Mouse (Mus musculus) heart, embryonic 16.5 days (tissue): ENCODE measurements at regions not wholly inside any gene's neighbourhood (a gene's known extent, or its start where the extent isn't known, plus 50 kb on each side); places are given as distances from the start of the nearest gene placed in this dataset.

Source experiments
- ATAC-seq: fragments of 200-750 bp; cut with Nextera tagmentation; replicated peaks from 2 replicates; pipeline ENCODE4 v1.8.0; 2017; ENCODE audit warnings: moderate number of reproducible peaks; ENCODE audit not compliant: insufficient read depth, low FRiP score; ENCODE audit errors: extremely low read depth
- H3K27ac ChIP-seq: fragments of 300-500 bp; sonication (generic); 2 replicates; pipeline ENCODE4 v1.5.1; 2014; ENCODE audit warnings: mild to moderate bottlenecking, low read length, control low read depth, moderate library complexity
- H3K27me3 ChIP-seq: fragments of 300-500 bp; sonication (generic); 2 replicates; pipeline ENCODE4 v1.6.1; 2014; ENCODE audit warnings: low read length, mixed read lengths; ENCODE audit not compliant: control insufficient read depth, insufficient read depth
- H3K36me3 ChIP-seq: fragments of 300-500 bp; sonication (generic); 2 replicates; pipeline ENCODE4 v1.6.1; 2014; ENCODE audit not compliant: control insufficient read depth, insufficient read depth
- H3K4me1 ChIP-seq: fragments of 300-500 bp; sonication (generic); 2 replicates; pipeline ENCODE4 v1.6.1; 2014; ENCODE audit warnings: low read length, mixed read lengths; ENCODE audit not compliant: control insufficient read depth, insufficient read depth
- H3K4me2 ChIP-seq: fragments of 300-500 bp; sonication (generic); 2 replicates; pipeline ENCODE4 v1.6.1; 2014; ENCODE audit warnings: low read depth, mild to moderate bottlenecking, control low read depth, low read length
- H3K4me3 ChIP-seq: fragments of 300-500 bp; sonication (generic); 2 replicates; pipeline ENCODE4 v1.5.1; 2014; ENCODE audit warnings: mild to moderate bottlenecking, control low read depth, low read length
- H3K9ac ChIP-seq: fragments of 300-500 bp; sonication (generic); 2 replicates; pipeline ENCODE4 v1.6.1; 2014; ENCODE audit warnings: low read length, control low read depth
- H3K9me3 ChIP-seq: fragments of 300-500 bp; sonication (generic); replicated peaks from 2 replicates; pipeline ENCODE4 v1.6.1; 2016; ENCODE audit warnings: low read length; ENCODE audit not compliant: control insufficient read depth
- WGBS: fragments of 180-500 bp; shearing (Covaris S2); extraction: QIAGEN DNeasy Blood & Tissue Kit; methylation state at CpG from one replicate; pipeline ENCODE4 v1.1.7; 2014; 5-methylcytosine and 5-hydroxymethylcytosine counted together

DNA sequence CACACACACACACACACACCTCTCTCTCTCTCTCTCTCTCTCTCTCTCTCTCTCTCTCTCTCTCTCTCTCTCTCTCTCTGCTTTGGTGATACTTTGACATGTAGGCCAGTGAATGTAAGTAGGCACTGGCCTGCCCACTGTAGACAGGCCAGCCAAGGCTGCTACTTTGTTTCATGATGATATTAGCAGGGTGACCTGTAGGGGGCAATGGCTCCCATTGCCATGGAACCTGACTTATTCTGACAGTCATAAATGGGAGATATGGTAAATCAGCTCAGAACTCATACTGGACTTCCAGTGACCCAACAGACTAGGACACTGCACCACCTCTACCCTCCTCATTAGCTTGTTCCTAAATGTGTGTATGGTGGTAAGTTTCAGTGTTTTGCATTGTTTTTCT is 235.0 kb upstream of the Gm10192 start:
- H3K27me3 ChIP-seq: no peaks in the 10 kb centered on the region
- H3K4me1 ChIP-seq: no peaks in the 10 kb centered on the region
- H3K9ac ChIP-seq: no peak overlapping the region
- no peaks in the 10 kb centered on the region for H3K36me3 ChIP-seq
- no peaks in the 10 kb centered on the region for H3K9me3 ChIP-seq
- no peak overlapping the region for H3K27ac ChIP-seq
- H3K4me2 ChIP-seq: no peak overlapping the region
- ATAC-seq: no peak
- no peak overlapping the region for H3K4me3 ChIP-seq

DNA sequence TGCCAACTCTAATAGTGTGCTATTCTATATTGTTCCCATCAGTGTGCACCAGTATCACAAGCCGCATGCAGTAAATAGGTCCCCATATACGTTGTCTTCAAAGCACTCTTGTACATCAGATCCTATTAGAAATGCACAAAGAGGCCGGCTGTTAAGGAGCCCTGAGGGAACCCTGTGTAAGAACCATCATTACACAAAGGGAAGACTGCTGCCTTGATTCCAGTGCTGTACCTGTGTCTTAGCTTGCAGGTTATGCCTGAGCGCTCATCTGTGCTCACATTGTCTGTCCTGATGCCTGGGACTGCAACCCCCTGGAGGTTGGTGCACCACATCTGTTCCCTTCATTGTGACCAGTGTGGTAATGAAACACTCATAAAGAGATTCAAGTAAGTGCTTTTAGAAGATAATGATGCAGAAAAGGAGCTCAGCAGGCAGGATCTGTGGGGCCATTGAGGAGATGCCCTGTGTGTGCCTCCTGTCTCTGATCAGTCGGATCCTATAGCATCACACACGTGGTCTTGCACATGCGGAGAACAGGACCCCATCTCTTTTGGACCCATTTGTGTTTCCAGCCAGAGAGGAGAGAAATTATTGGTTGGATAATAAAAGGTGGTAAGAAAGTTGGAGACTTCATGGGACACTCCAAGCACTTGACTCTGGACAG is 225.8 kb upstream of the Gm10192 start:
- no peak overlapping the region for H3K27ac ChIP-seq
- ATAC-seq: no peak
- H3K4me3 ChIP-seq: no peak overlapping the region
- H3K9me3 ChIP-seq: no peaks in the 10 kb centered on the region
- no peaks in the 10 kb centered on the region for H3K4me1 ChIP-seq
- H3K4me2 ChIP-seq: no peak overlapping the region
- no peak overlapping the region for H3K9ac ChIP-seq
- H3K27me3 ChIP-seq: no peaks in the 10 kb centered on the region
- H3K36me3 ChIP-seq: no peaks in the 10 kb centered on the region
- WGBS: 85% methylated on average over 7 of the region's 7 CpGs

DNA sequence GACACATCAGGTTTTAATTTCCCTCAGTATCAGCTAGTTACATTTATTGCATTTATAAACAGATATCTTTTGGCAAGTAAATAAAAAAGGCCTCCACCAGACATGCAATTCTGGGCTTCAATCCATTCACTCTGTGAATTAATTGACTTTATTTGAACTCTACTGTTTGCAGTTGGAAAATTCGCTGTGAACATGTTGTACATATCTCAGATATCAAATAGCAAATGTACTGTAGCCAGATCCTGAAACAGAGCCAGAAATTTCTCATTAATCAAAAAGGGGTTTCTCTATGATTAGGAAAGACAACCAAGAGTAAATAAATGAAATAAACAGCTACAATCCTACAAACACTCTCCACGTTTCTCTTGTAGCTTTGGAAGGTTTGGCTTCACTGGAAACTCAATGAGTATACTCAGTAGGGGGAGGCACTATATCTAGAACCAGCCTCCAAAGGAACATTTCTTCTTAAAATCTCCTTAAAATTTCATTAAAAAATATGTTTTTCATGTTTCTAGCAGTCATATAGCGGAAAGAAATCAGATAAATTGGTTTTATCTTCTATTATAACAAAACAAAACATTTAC is 211.8 kb upstream of the Gm10192 start:
- ATAC-seq: no peak
- 67% methylated on average over 3 of the region's 3 CpGs for WGBS
- Histone ChIP-seq H3K9me3 (no peaks in the 10 kb centered on the region), H3K4me1 (no peaks in the 10 kb centered on the region), H3K36me3 (no peaks in the 10 kb centered on the region), H3K4me2 (no peak overlapping the region), H3K27me3 (no peaks in the 10 kb centered on the region), H3K27ac (no peak overlapping the region), H3K9ac (no peak overlapping the region), H3K4me3 (no peak overlapping the region)

DNA sequence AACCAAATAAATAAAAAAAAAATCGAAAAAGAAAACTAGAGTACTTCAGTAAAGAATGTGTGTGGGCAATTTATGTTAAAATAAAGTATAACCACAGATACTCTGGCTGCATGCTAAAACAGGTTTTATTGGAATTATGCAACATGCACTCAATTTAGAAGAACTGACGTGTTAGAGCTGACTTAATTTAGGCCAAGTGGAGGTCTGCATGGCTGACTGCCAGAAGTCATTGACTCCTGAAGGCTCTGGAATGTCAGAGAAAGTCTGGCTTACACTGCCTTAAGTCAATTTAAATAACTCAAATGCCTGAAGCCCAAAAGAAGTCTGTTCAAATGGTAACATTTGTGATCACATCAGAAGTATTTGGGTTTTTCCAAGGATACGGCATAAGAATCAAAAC is 198.1 kb upstream of the Gm10192 start:
- 0 out of 2 replicates have a peak, but pooled peaks cover 3% of the 10 kb centered on the region for H3K4me1 ChIP-seq
- no peaks in the 10 kb centered on the region for H3K36me3 ChIP-seq
- no peak overlapping the region for H3K4me2 ChIP-seq
- H3K4me3 ChIP-seq: no peak overlapping the region
- WGBS: 38% methylated on average over 3 of the region's 3 CpGs
- no peak overlapping the region for H3K27ac ChIP-seq
- no peaks in the 10 kb centered on the region for H3K27me3 ChIP-seq
- H3K9me3 ChIP-seq: no peaks in the 10 kb centered on the region
- ATAC-seq: no peak
- no peak overlapping the region for H3K9ac ChIP-seq

DNA sequence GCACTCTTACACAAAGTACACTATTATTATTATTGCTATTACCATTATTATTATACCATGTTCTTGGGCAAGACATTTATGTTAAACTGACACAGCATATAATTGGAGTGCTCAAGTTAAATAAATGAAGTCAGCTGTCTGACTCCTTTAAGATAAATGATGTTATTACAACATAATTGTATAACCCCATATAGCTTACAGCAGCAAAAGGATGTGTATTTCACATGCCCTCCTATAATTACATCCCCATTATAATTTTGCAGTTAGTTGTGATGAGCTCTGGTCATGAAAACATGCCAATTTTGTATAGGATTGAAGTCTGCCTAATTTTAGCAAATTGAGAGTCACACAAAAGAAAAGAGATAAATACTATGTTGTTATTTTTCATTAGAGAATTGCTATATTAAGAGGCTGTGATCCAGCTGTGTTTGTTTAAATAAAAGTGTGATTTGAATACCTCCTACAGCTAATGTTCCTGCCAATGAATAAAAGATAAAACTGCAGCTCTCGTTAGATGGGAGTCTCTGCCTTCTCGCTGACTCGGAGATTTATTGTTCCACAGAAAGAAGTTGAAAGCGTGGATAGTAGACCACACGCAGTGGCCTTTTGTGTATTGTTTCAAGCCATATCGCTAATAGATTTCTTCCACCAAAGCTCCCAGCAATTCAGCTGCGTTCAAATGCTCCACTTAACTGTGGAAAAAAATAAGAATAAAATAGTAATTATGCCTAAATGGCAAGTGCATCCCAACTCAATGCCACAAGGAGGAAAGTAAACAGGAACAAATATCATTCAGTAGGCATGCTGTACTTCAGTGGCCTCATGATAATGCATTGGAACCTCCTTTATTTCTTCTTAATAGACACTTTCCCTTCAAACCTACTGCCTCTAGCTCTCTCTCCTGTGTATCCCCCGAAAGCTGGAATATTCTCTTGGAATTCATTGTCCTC is 194.9 kb upstream of the Gm10192 start:
- H3K9me3 ChIP-seq: no peaks in the 10 kb centered on the region
- H3K27ac ChIP-seq: no peak overlapping the region
- no peak for ATAC-seq
- no peaks in the 10 kb centered on the region for H3K36me3 ChIP-seq
- H3K9ac ChIP-seq: no peak overlapping the region
- no peak overlapping the region for H3K4me2 ChIP-seq
- no peaks in the 10 kb centered on the region for H3K27me3 ChIP-seq
- 0 out of 2 replicates have a peak, but pooled peaks cover 3% of the 10 kb centered on the region for H3K4me1 ChIP-seq
- H3K4me3 ChIP-seq: no peak overlapping the region
- WGBS: 66% methylated on average over 8 of the region's 8 CpGs

DNA sequence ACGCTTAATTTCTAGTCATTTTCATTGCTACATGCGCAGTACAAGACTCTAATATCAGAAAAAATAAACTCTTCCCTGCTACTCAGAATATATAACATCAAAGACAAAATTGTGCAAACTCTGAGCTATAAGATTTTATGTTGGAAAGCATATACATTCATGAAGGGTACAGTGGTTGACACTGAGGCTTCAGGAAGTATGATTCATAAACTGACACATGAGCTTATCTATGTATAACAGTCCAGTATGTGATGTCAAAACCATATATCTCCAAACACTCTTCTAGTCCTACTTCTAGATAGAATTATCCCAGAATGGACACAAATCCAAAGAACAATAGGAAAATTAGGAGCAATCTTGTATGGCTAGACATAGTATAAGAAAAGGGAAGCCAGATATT is 177.5 kb upstream of the Gm10192 start:
- WGBS: 81% methylated on average over 2 of the region's 2 CpGs
- Histone ChIP-seq H3K4me1 (0 out of 2 replicates have a peak, but pooled peaks cover 3% of the 10 kb centered on the region), H3K9ac (no peak overlapping the region), H3K4me3 (no peak overlapping the region), H3K9me3 (no peaks in the 10 kb centered on the region), H3K4me2 (no peak overlapping the region), H3K36me3 (no peaks in the 10 kb centered on the region), H3K27ac (no peak overlapping the region), H3K27me3 (no peaks in the 10 kb centered on the region)
- no peak for ATAC-seq

DNA sequence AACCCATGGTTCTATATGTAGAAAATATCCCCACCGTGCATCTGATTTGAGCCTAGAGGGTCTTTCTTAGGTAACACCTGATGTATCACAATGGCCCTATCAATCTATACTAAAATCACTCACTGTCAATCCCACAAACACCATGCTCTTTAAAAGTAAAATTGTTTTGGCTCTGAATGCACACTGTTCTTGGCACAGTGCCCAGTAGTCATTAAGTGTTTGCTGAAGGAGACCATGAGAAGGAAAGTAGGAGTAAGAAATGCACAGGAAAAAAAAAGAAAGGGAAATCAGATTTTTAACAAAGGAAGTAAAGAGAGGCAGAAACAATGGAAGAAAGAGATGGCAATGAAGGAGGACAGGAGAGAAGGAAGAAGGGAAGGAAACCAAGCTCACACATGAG is 175.0 kb upstream of the Gm10192 start:
- H3K4me3 ChIP-seq: no peak overlapping the region
- no peak overlapping the region for H3K27ac ChIP-seq
- ATAC-seq: no peak
- H3K9ac ChIP-seq: no peak overlapping the region
- H3K36me3 ChIP-seq: no peaks in the 10 kb centered on the region
- H3K27me3 ChIP-seq: no peaks in the 10 kb centered on the region
- H3K4me2 ChIP-seq: no peak overlapping the region
- WGBS: 40% methylated on average over 1 of the region's 1 CpGs
- H3K4me1 ChIP-seq: 0 out of 2 replicates have a peak, but pooled peaks cover 3% of the 10 kb centered on the region
- no peaks in the 10 kb centered on the region for H3K9me3 ChIP-seq

DNA sequence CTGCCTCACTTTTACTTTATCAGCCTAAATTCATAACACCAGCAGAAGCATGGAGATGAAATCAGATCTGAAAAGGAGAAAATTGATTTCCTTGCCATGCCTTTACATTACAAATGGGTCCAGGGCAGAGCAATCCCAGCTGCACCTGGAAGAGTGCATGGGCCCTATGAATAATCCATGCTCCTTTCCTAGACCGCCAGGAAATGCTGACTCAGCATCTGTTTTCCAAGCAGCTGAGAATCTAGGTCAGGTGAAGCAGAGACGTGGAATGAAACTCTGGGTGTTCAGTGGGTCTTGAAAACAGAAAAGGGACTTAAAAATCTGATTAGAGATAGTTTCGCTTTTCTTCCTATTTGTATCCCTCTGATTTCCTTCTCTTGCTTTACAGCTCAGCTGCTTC is 163.8 kb upstream of the Gm10192 start:
- no peaks in the 10 kb centered on the region for H3K36me3 ChIP-seq
- no peak overlapping the region for H3K9ac ChIP-seq
- WGBS: 67% methylated on average over 3 of the region's 3 CpGs

DNA sequence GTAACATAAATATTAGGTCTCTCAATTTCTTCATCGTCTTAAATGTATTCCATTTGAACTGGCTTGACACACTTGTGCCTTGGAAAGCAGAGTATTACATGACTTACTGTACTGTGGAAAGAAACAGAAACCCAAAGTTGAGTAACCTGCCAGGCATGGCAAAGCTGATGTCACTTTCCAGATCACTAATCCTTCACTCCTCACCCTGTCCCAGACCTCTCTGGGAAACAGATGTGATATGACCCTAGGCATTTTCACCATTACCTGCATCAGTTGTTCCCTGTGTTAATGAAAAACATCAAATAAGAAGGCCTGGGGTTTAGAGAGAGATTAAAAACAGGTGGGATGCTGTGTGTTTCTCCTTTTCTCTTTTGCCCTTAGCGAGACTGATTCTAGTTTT is 161.4 kb upstream of the Gm10192 start:
- H3K27me3 ChIP-seq: no peaks in the 10 kb centered on the region
- no peaks in the 10 kb centered on the region for H3K36me3 ChIP-seq
- no peak overlapping the region for H3K9ac ChIP-seq
- H3K9me3 ChIP-seq: no peaks in the 10 kb centered on the region
- no peak for ATAC-seq
- WGBS: 73% methylated on average over 2 of the region's 2 CpGs
- no peaks in the 10 kb centered on the region for H3K4me1 ChIP-seq
- no peak overlapping the region for H3K4me3 ChIP-seq
- no peak overlapping the region for H3K4me2 ChIP-seq
- no peak overlapping the region for H3K27ac ChIP-seq

More for the DNA sequence above, 163.8 kb upstream of the Gm10192 start:
- Histone ChIP-seq H3K9me3 (no peaks in the 10 kb centered on the region), H3K4me1 (no peaks in the 10 kb centered on the region), H3K4me2 (no peak overlapping the region), H3K27ac (no peak overlapping the region), H3K27me3 (no peaks in the 10 kb centered on the region), H3K4me3 (no peak overlapping the region)
- ATAC-seq: no peak
